Mouse (Mus musculus) left cerebral cortex, adult 18-20 months (tissue): ENCODE results near the gene Zfp28. TPM values are rescaled to one million over a fixed set of nuclear protein-coding genes. Genes with fewer than 3 reads are reported as not detected.

ENCODE experiments used
- DNase-seq, 2 experiments: peaks; one replicate each; pipeline ENCODE4 v3.0.0; 2021 to 2022; ENCODE audit warnings: low spot score in 2 of 2, mixed read lengths in 1 of 2
- total RNA-seq, 2 experiments: library from RNA; stranded (reverse); gene quantifications; 2 replicates each; pipeline ENCODE4 v1.2.3; 2021

Zfp28 gene
- total RNA-seq, 2 experiments from 2014 or later: 7.7 to 8.6 TPM

- peak; percentile 67 to 75 for DNase-seq
Observed at GRCm38 (mm10) chr7:6397996-6398975, 15.2 kb downstream of the Zfp28 start, which contains the start of gene Smim17. Gene Smim17 (plus strand): TSS chr7:6398715.

- DNase-seq: peak; percentile 50 to 66
Observed at GRCm38 (mm10) chr7:6410043-6410442, 26.9 kb downstream of the Zfp28 start, which contains the start of gene Gm20715. Gene Gm20715 (plus strand): TSS chr7:6410277.

GRCm38 (mm10) chr7:6414626-6415441 lies 31.7 kb downstream of the Zfp28 start:
- peak; percentile 26 to 29 for DNase-seq

- DNase-seq: no peak
Observed at GRCm38 (mm10) chr7:6415442-6415787, 32.3 kb downstream of the Zfp28 start.

- peak; percentile 50 to 60 for DNase-seq
Observed at GRCm38 (mm10) chr7:6419894-6420293, 36.8 kb downstream of the Zfp28 start.

GRCm38 (mm10) chr7:6429381-6429780 lies 46.3 kb downstream of the Zfp28 start:
- no peak for DNase-seq

GRCm38 (mm10) chr7:6430342-6430741 lies 47.2 kb downstream of the Zfp28 start:
- DNase-seq: peak in 1 of 2 experiments; percentile 27

GRCm38 (mm10) chr7:6438388-6438787 lies 55.3 kb downstream of the Zfp28 start, which contains the start of gene Olfr1344:
Gene Olfr1344 (plus strand): TSS chr7:6438688.
- DNase-seq: no peak

GRCm38 (mm10) chr7:6441173-6441572 lies 58.1 kb downstream of the Zfp28 start:
- DNase-seq: no peak

Other genes starting within 250 kb of the Zfp28 start
- 10 to 100 TPM; 27.0 to 27.9 TPM for gene Zfp787, start 227.3 kb upstream of the Zfp28 start, total RNA-seq
- gene Zfp444, start 211.1 kb upstream of the Zfp28 start, total RNA-seq: 10 to 100 TPM; 52.1 to 54.8 TPM
- not detected for gene Galp, start 186.2 kb upstream of the Zfp28 start, total RNA-seq
- not detected for gene Zscan5b, start 161.0 kb upstream of the Zfp28 start, total RNA-seq
- gene Epp13, start 130.6 kb upstream of the Zfp28 start, total RNA-seq: not detected
- 10 to 100 TPM; 15.8 to 16.8 TPM for gene Zfp667, start 96.7 kb upstream of the Zfp28 start, total RNA-seq
- 10 to 100 TPM; 10.2 to 13.1 TPM for gene Zfp583, start 52.0 kb upstream of the Zfp28 start, total RNA-seq
- gene Gm3854, start 39.5 kb upstream of the Zfp28 start, total RNA-seq: 1 to 10 TPM; 4.8 to 5.4 TPM
- 1 to 10 TPM; 4.1 to 5.2 TPM for gene Zfp78, start 20.0 kb upstream of the Zfp28 start, total RNA-seq
- 10 to 100 TPM; 14.0 to 14.5 TPM for gene Smim17, start 15.4 kb downstream of the Zfp28 start, total RNA-seq
- gene Gm20715, start 27.0 kb downstream of the Zfp28 start, total RNA-seq: under 1 TPM; 0.21 to 0.28 TPM
- gene Olfr1344, start 55.4 kb downstream of the Zfp28 start, total RNA-seq: 1 to 10 TPM in 1 of 2 experiments, under 1 TPM in 1; 0.40 to 1.0 TPM
- not detected for gene Olfr1336, start 72.9 kb downstream of the Zfp28 start, total RNA-seq
- not detected for gene Olfr1346, start 83.8 kb downstream of the Zfp28 start, total RNA-seq
- gene Olfr5, start 103.6 kb downstream of the Zfp28 start, total RNA-seq: not detected
- not detected for gene Olfr1347, start 116.5 kb downstream of the Zfp28 start, total RNA-seq
- not detected for gene Olfr1348, start 125.5 kb downstream of the Zfp28 start, total RNA-seq
- not detected for gene Olfr1349, start 139.7 kb downstream of the Zfp28 start, total RNA-seq
- gene Olfr1350, start 181.5 kb downstream of the Zfp28 start, total RNA-seq: not detected